Mouse (Mus musculus) small intestine, adult 2 months (tissue): ENCODE results near the gene Cklf. TPM values are rescaled to one million over a fixed set of nuclear protein-coding genes. Genes with fewer than 3 reads are reported as not detected.
"Not testable (repeated sequence)": the region's sequence is repeated elsewhere in the genome, so short reads cannot be mapped to it uniquely, and the experiment has no call there.

Experiments used
- H3K27ac ChIP-seq: fragments of 200-500 bp; 2 replicates; pipeline ENCODE4 v1.5.1; 2012; ENCODE audit warnings: low read depth, low read length, control low read depth, inconsistent platforms; ENCODE audit not compliant: insufficient read depth
- H3K27me3 ChIP-seq: fragments of 200-500 bp; 2 replicates; pipeline ENCODE4 v1.6.1; 2012; ENCODE audit warnings: mild to moderate bottlenecking, moderate library complexity, low read length, inconsistent platforms; ENCODE audit not compliant: control insufficient read depth, insufficient read depth
- H3K36me3 ChIP-seq: fragments of 200-500 bp; 2 replicates; pipeline ENCODE4 v1.6.1; 2012; ENCODE audit warnings: mild to moderate bottlenecking, low read length, control low read depth, inconsistent platforms; ENCODE audit not compliant: control insufficient read depth, insufficient read depth
- H3K4me1 ChIP-seq: fragments of 200-500 bp; 2 replicates; pipeline ENCODE4 v1.6.1; 2012; ENCODE audit warnings: low read length, inconsistent platforms, mixed read lengths; ENCODE audit not compliant: control insufficient read depth, insufficient read depth, insufficient read length
- H3K4me3 ChIP-seq: fragments of 200-500 bp; 2 replicates; pipeline ENCODE4 v1.5.1; 2012; ENCODE audit warnings: low read depth, mild to moderate bottlenecking, control low read depth, inconsistent platforms, low read length, moderate library complexity
- CTCF ChIP-seq: fragments of 200-500 bp; IDR thresholded peaks from 2 replicates; pipeline ENCODE4 v1.5.1; 2012; ENCODE audit warnings: low read depth, mild to moderate bottlenecking, control low read depth, inconsistent platforms, low read length, moderate library complexity, mixed read lengths; ENCODE audit not compliant: insufficient replicate concordance, insufficient read length; ENCODE audit errors: extremely low read depth
- POLR2A ChIP-seq: fragments of 200-500 bp; IDR thresholded peaks from 2 replicates; pipeline ENCODE4 v1.6.1; 2012; ENCODE audit warnings: low read depth, mild to moderate bottlenecking, control low read depth, inconsistent platforms, low read length, moderate library complexity
- WGBS: fragments of 180-500 bp; shearing (Covaris S2); methylation state at CpG from one replicate; pipeline ENCODE4 v1.1.7; 2018; 5-methylcytosine and 5-hydroxymethylcytosine counted together
- polyA plus RNA-seq: library from polyadenylated mRNA; depleted of rRNA; stranded (reverse); fragments of >200 nt; gene quantifications from 2 replicates; pipeline ENCODE4 v1.2.3, GENCODE M21; 2012

Gene Cklf
- polyA plus RNA-seq, 1 experiment: 0.94 TPM

- Histone ChIP-seq H3K4me3 (no peak overlapping the region), H3K4me1 (peaks cover 2% of the 10 kb centered on the region), H3K27me3 (peaks cover 7% of the 10 kb centered on the region; the same call in 1 of the 2 replicates), H3K27ac (peak overlapping the region; percentile 42), H3K36me3 (no peaks in the 10 kb centered on the region)
- TF ChIP-seq CTCF: no peak
- no peak for TF ChIP-seq POLR2A
- 78% methylated on average over 4 of the region's 4 CpGs for WGBS
Observed at GRCm38 (mm10) chr8:104246621-104247020, 4.0 kb upstream of the Cklf start.

- Histone ChIP-seq H3K4me1 (peaks cover 2% of the 10 kb centered on the region), H3K27me3 (peaks cover 7% of the 10 kb centered on the region; the same call in 1 of the 2 replicates), H3K4me3 (peak overlapping the region; percentile 94), H3K36me3 (no peaks in the 10 kb centered on the region), H3K27ac (peak overlapping the region; percentile 66)
- WGBS: 54% methylated on average over 22 of the region's 22 CpGs
- TF ChIP-seq POLR2A (no peak), CTCF (no peak)
Observed at GRCm38 (mm10) chr8:104247054-104247907, 3.4 kb upstream of the Cklf start.

GRCm38 (mm10) chr8:104247908-104248275 is 2.8 kb upstream of the Cklf start:
- TF ChIP-seq CTCF: no peak
- TF ChIP-seq POLR2A: no peak
- WGBS: 1% methylated on average over 11 of the region's 11 CpGs
- H3K4me3 ChIP-seq: peak overlapping the region; percentile 94
- peaks cover 2% of the 10 kb centered on the region for H3K4me1 ChIP-seq
- H3K27ac ChIP-seq: peak overlapping the region; percentile 53
- no peaks in the 10 kb centered on the region for H3K36me3 ChIP-seq
- H3K27me3 ChIP-seq: peaks cover 3% of the 10 kb centered on the region; the same call in 1 of the 2 replicates

DNA sequence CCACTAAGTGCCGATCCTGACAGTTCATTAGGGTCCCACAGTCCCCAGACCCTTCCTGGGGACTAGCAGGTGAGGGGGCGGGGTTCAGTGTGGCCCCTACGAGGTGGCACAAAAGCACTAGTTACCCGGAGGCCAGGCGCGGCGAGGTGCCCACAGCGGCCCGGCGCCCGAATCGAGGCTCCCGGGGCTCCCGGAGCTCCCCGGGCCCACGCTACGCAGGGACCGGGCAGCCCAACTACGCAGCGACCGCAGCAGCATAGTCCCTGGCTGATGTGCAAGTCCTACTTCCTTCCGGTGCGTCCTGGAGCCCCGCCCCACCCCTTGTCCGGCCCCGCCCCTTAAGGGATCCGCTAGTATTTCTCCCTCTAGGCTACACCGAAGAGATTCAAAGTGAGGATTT is 2.4 kb upstream of the Cklf start, which contains the start of gene Tk2:
Tk2 (minus strand) TSS at position 283 of the 400 bp plus-strand sequence.
- Histone ChIP-seq H3K4me3 (peak within 1 kb of the TSS; percentile 94), H3K27ac (peak within 1 kb of the TSS; percentile 66), H3K36me3 (no peaks in the 10 kb centered on the region), H3K4me1 (peaks cover 2% of the 10 kb centered on the region), H3K27me3 (0 out of 2 replicates have a peak, but pooled peaks cover 2% of the 10 kb centered on the region)
- WGBS: 1% methylated on average over 28 of the region's 28 CpGs
- TF ChIP-seq CTCF (no peak), POLR2A (peak; percentile 83)

DNA sequence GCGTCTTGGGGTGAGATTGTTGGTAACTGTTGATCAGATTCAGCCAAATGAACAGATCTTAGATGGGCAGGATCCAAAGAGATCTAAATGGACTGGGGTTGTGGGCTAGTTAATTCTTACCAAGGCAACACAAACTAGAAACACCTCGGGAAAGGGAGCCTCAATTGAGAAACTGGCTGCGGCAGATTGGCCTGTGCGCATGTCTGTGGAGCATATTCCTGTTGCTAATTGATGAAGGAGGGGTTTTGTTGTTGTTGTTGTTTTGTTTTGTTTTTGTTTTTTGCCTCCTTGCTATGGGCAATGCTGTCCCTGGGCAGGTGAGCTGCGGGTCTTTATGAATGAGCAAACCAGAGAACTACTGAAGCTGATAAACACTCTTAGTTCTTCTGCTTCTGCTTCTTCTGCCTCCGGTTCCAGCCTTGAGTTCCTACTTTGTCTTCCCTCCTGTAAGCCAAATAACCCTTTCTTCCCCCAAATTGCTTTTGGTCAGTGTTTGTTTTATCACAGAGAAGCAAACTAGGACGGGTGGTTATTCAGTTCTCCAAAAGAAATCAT is 1.1 kb upstream of the Cklf start:
- Histone ChIP-seq H3K4me1 (peaks cover 2% of the 10 kb centered on the region), H3K4me3 (no peak overlapping the region), H3K36me3 (no peaks in the 10 kb centered on the region), H3K27me3 (0 out of 2 replicates have a peak, but pooled peaks cover 2% of the 10 kb centered on the region), H3K27ac (no peak overlapping the region)
- TF ChIP-seq POLR2A (no peak), CTCF (no peak)
- 83% methylated on average over 7 of the region's 7 CpGs for WGBS

DNA sequence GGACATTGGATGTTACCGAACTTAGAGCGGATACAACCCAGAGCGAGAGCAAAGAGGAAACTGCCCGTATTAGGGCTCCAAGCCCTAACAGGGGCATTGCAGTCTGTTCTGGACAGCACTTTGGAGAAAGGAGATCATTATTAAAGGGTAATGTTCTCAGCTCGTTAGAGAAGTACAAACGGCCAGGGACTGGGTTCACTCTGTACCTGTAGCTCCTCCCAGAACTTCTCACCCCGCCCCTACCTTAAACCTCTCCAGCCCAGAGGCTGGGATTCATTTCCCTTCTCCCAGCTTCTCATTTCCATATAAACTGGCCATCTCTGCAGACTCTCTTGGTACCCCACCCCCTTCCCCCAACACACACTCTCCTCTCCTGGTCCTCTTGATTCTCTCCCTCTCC is 800 bp downstream of the Cklf start:
- 0% methylated on average over 7 of the region's 7 CpGs for WGBS
- Histone ChIP-seq H3K4me1 (peaks cover 2% of the 10 kb centered on the region), H3K27ac (no peak overlapping the region), H3K36me3 (no peaks in the 10 kb centered on the region), H3K4me3 (peak overlapping the region; percentile 33; the same call in 1 of the 2 replicates), H3K27me3 (no peaks in the 10 kb centered on the region)
- TF ChIP-seq CTCF (no peak), POLR2A (no peak)

DNA sequence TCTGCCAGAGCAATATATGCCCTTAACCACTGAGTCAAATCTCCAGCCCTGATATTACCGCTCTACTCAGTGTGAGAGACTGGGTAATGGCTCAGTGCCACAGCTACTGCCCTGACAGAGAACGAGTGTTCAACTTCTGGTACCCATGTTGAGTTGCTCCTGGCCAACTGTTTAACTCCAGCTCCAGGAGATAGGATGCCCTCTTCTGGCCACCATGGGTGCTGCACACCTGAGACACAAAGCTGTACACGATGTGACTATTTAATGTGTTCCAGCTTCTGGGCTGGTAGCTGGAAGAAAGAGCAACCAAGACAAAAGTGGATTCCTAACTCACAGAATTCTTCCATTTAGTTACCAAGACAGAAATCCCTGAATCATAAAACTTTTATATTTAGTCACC is 2.4 kb downstream of the Cklf start:
- Histone ChIP-seq H3K27me3 (no peaks in the 10 kb centered on the region), H3K4me1 (peaks cover 2% of the 10 kb centered on the region), H3K36me3 (peaks cover under 1% of the 10 kb centered on the region), H3K27ac (no peak overlapping the region), H3K4me3 (no peak overlapping the region)
- no peak for TF ChIP-seq POLR2A
- TF ChIP-seq CTCF: peak; percentile 51; the same call in 1 of the 2 replicates
- WGBS: 86% methylated on average over 3 of the region's 3 CpGs

- H3K4me3 ChIP-seq, H3K4me1 ChIP-seq, H3K27me3 ChIP-seq, H3K27ac ChIP-seq, H3K36me3 ChIP-seq: not testable (repeated sequence)
- 95% methylated on average over 5 of the region's 5 CpGs for WGBS
Observed at GRCm38 (mm10) chr8:104261802-104262201, 11.1 kb downstream of the Cklf start.

- not testable (repeated sequence) for H3K27ac ChIP-seq, H3K27me3 ChIP-seq, H3K4me3 ChIP-seq, H3K4me1 ChIP-seq, H3K36me3 ChIP-seq
- WGBS: 94% methylated on average over 22 of the region's 22 CpGs
Observed at GRCm38 (mm10) chr8:104264271-104264935, 13.7 kb downstream of the Cklf start.
